Mouse (Mus musculus): ENCODE results near the gene Jam3.
A peak's percentile ranks its signal among the peaks of the same experiment; 100 is the strongest.
"Not testable (repeated sequence)": the region's sequence is repeated elsewhere in the genome, so short reads cannot be mapped to it uniquely, and the experiment has no call there.

The Jam3 gene

GRCm38 (mm10) chr9:27166981-27167380 lies 11.8 kb upstream of the Jam3 start:
- no peak for DNase-seq (ENCODE audit: low spot score)

GRCm38 (mm10) chr9:27165596-27165995 lies 10.4 kb upstream of the Jam3 start:
- DNase-seq (ENCODE audit: low spot score) = no peak

GRCm38 (mm10) chr9:27164957-27165356 lies 9.7 kb upstream of the Jam3 start:
- DNase-seq (ENCODE audit: low spot score) = no peak

- not testable (repeated sequence) for DNase-seq (ENCODE audit: low spot score)
Measured at GRCm38 (mm10) chr9:27163661-27164060, 8.4 kb upstream of the Jam3 start.

- DNase-seq (ENCODE audit: low spot score) = no peak
Measured at GRCm38 (mm10) chr9:27153861-27154260, 1.4 kb downstream of the Jam3 start.

- DNase-seq (ENCODE audit: low spot score) = no peak
Measured at GRCm38 (mm10) chr9:27149836-27150235, 5.4 kb downstream of the Jam3 start.

- DNase-seq (ENCODE audit: low spot score) = no peak
Measured at GRCm38 (mm10) chr9:27148631-27149471, 6.4 kb downstream of the Jam3 start.

GRCm38 (mm10) chr9:27147946-27148345 lies 7.3 kb downstream of the Jam3 start:
- no peak for DNase-seq (ENCODE audit: low spot score)

- DNase-seq (ENCODE audit: low spot score) = no peak
Measured at GRCm38 (mm10) chr9:27146826-27147225, 8.4 kb downstream of the Jam3 start.

GRCm38 (mm10) chr9:27144996-27145395 lies 10.2 kb downstream of the Jam3 start:
- DNase-seq (ENCODE audit: low spot score) = no peak

GRCm38 (mm10) chr9:27144271-27144840 lies 10.9 kb downstream of the Jam3 start:
- no peak for DNase-seq (ENCODE audit: low spot score)

GRCm38 (mm10) chr9:27140432-27141065 lies 14.7 kb downstream of the Jam3 start:
- DNase-seq (ENCODE audit: low spot score) = no peak

- no peak for DNase-seq (ENCODE audit: low spot score)
Measured at GRCm38 (mm10) chr9:27136651-27137050, 18.6 kb downstream of the Jam3 start.

- no peak for DNase-seq (ENCODE audit: low spot score)
Measured at GRCm38 (mm10) chr9:27135372-27135771, 19.8 kb downstream of the Jam3 start.

GRCm38 (mm10) chr9:27134410-27134809 lies 20.8 kb downstream of the Jam3 start:
- peak; percentile 15 for DNase-seq (ENCODE audit: low spot score)

- DNase-seq (ENCODE audit: low spot score) = no peak
Measured at GRCm38 (mm10) chr9:27128629-27129028, 26.6 kb downstream of the Jam3 start.

- no peak for DNase-seq (ENCODE audit: low spot score)
Measured at GRCm38 (mm10) chr9:27126543-27126942, 28.7 kb downstream of the Jam3 start.

- no peak for DNase-seq (ENCODE audit: low spot score)
Measured at GRCm38 (mm10) chr9:27125450-27125849, 29.8 kb downstream of the Jam3 start.

- no peak for DNase-seq (ENCODE audit: low spot score)
Measured at GRCm38 (mm10) chr9:27123947-27124346, 31.3 kb downstream of the Jam3 start.

GRCm38 (mm10) chr9:27122963-27123362 lies 32.3 kb downstream of the Jam3 start:
- no peak for DNase-seq (ENCODE audit: low spot score)

- DNase-seq (ENCODE audit: low spot score) = no peak
Measured at GRCm38 (mm10) chr9:27122076-27122475, 33.1 kb downstream of the Jam3 start.

GRCm38 (mm10) chr9:27121254-27121653 lies 34.0 kb downstream of the Jam3 start:
- no peak for DNase-seq (ENCODE audit: low spot score)

- no peak for DNase-seq (ENCODE audit: low spot score)
Measured at GRCm38 (mm10) chr9:27111756-27112155, 43.5 kb downstream of the Jam3 start.

All from ovary, postnatal 14 days (tissue).